Mouse (Mus musculus): ENCODE measurements around the gene Mdh2.

GRCm38 (mm10) chr5:135832729-135833128 is 54.4 kb downstream of the Mdh2 start:
- TF ChIP-seq CTCF (IDR thresholded peaks at IDR 0.05) (no peak), EP300 (IDR thresholded peaks at IDR 0.05) (no peak)

Data from lung, postnatal 0 days (tissue).